Mouse (Mus musculus) embryonic fibroblast, embryonic 13.5 days (primary cell): ENCODE measurements around the gene Slc4a10.

Source experiments
- CTCF ChIP-seq: IDR thresholded peaks from 2 replicates; pipeline ENCODE4 v1.5.1; 2011; ENCODE audit warnings: mild to moderate bottlenecking, control low read depth, low read length, moderate library complexity, borderline replicate concordance; ENCODE audit not compliant: insufficient read depth
- POLR2A ChIP-seq: IDR thresholded peaks from 2 replicates; pipeline ENCODE4 v1.6.1; 2011; ENCODE audit warnings: low read depth, mild to moderate bottlenecking, control low read depth, low read length, moderate library complexity

DNA sequence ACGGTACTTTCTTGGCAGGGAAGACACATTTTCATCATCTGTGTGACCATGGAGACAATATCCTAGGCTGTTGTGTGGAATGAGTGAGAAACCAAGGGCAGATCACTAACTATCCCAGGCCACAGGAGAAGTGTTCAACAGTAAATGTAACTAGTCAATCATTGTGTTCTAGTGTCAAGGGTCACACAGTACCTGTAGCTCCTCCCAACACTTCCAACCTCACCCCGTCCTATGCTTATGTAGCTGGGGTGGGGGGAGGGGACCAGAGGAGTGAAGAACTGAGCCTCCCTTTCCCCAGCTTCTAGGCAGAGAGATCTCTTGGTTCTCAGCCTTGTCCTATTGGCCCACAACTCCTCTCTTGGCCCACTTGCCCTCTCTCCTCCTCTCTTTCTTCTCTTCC is 323.8 kb downstream of the Slc4a10 start:
- TF ChIP-seq CTCF = no peak
- no peak for TF ChIP-seq POLR2A
